Mouse (Mus musculus): ENCODE results near the gene Ddx39b. TPM values are rescaled to one million over a fixed set of nuclear protein-coding genes. Genes with fewer than 3 reads are reported as not detected.

The Ddx39b gene
- total and polyA plus RNA-seq, 3 experiments = 206 to 787 (median 581) TPM

DNA sequence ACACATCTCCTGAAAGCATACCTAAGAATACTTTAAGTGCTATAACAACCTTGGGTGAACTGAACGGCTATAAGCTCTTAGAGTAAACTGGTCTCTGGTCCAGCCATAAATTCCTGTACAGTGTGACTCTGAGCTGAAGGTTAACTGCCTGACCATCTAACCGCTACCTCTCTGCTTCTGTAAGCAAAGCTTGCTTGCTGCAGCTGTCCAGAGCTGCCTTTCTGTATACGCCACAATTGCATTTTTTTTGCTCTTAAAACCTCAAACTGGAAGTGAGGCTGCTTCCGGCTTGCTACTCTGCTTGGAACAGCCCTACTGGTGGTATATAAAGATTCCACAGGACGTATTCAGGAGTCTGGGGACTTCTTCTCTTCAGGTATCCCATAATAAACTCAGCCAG lies 8.9 kb upstream of the Ddx39b start:
- DNase-seq (ENCODE audit: low read depth, low spot score) = no peak
- Histone ChIP-seq H3K27ac (ENCODE audit: control insufficient read depth, low read depth, low read length) (no peak overlapping the region), H3K9me3 (replicated peaks; ENCODE audit: insufficient read depth, low read length) (no peaks in the 10 kb centered on the region), H3K27me3 (ENCODE audit: control insufficient read depth in 1 of 2, insufficient read depth in 2 of 2, low read length in 2 of 2) (no peaks in the 10 kb centered on the region), H3K4me1 (ENCODE audit: control insufficient read depth in 1 of 2, insufficient read depth in 2 of 2, low read length in 2 of 2) (peaks cover 0 to 9% of the 10 kb centered on the region in 2 experiments; a peak in 2 of 4 replicates), H3K4me3 (ENCODE audit: control insufficient read depth in 1 of 2, insufficient read depth in 1 of 2, low read depth in 2 of 2, low read length in 2 of 2) (no peak overlapping the region), H3K79me2 (ENCODE audit: control insufficient read depth, insufficient read depth, low read length, poor library complexity) (peaks cover 27% of the 10 kb centered on the region), H3K9ac (ENCODE audit: control insufficient read depth, low read depth, low read length, poor library complexity, severe bottlenecking) (no peak overlapping the region), H3K36me3 (ENCODE audit: control insufficient read depth in 1 of 2, insufficient read depth in 2 of 2, low read length in 2 of 2) (peaks cover 6 to 13% of the 10 kb centered on the region in 2 experiments)
- TF ChIP-seq SMC3 (IDR thresholded peaks at IDR 0.05; ENCODE audit: low read depth, low read length) (no peak), TCF12 (IDR thresholded peaks at IDR 0.05; ENCODE audit: low read depth, low read length) (no peak), USF2 (IDR thresholded peaks at IDR 0.05; ENCODE audit: borderline replicate concordance in 1 of 2, insufficient read depth in 1 of 2, low read depth in 1 of 2, low read length in 2 of 2) (no peak), ETS1 (IDR thresholded peaks at IDR 0.05; ENCODE audit: low read depth, low read length) (no peak), POLR2AphosphoS5 (IDR thresholded peaks at IDR 0.05; ENCODE audit: borderline replicate concordance, low read depth, low read length) (no peak), BHLHE40 (IDR thresholded peaks at IDR 0.05; ENCODE audit: borderline replicate concordance, low read depth, low read length) (no peak), UBTF (IDR thresholded peaks at IDR 0.05; ENCODE audit: borderline replicate concordance, insufficient read depth, low read depth, low read length) (no peak), NRF1 (IDR thresholded peaks at IDR 0.05; ENCODE audit: insufficient read depth, low read depth, low read length, poor library complexity, severe bottlenecking) (no peak), TAL1 (IDR thresholded peaks at IDR 0.05; ENCODE audit: low read length) (no peak), ZNF384 (IDR thresholded peaks at IDR 0.05; ENCODE audit: low read depth, low read length) (no peak), HCFC1 (IDR thresholded peaks at IDR 0.05; ENCODE audit: low read depth, low read length) (no peak), MYC (IDR thresholded peaks at IDR 0.05; ENCODE audit: low read depth, low read length) (no peak), GABPA (IDR thresholded peaks at IDR 0.05; ENCODE audit: low read depth, low read length) (no peak), EP300 (IDR thresholded peaks at IDR 0.05; ENCODE audit: low read depth in 1 of 2, low read length in 2 of 2) (no peak), MEF2A (IDR thresholded peaks at IDR 0.05; ENCODE audit: extremely low read depth, insufficient replicate concordance, low read depth, low read length, poor library complexity, severe bottlenecking) (no peak), POLR2A (IDR thresholded peaks at IDR 0.05; ENCODE audit: control insufficient read depth in 1 of 2, insufficient read depth in 1 of 2, low read depth in 1 of 2, low read length in 2 of 2, poor library complexity in 1 of 2) (no peak), MAFK (IDR thresholded peaks at IDR 0.05; ENCODE audit: borderline replicate concordance, low read depth, low read length) (no peak), ZC3H11A (IDR thresholded peaks at IDR 0.05; ENCODE audit: low read depth, low read length) (no peak), E2F4 (IDR thresholded peaks at IDR 0.05; ENCODE audit: borderline replicate concordance, low read depth, low read length) (no peak), RCOR1 (IDR thresholded peaks at IDR 0.05; ENCODE audit: low read depth, low read length) (no peak)
